Mouse (Mus musculus) G1E (cell line): ENCODE measurements at regions not wholly inside any gene's neighbourhood (a gene's known extent, or its start where the extent isn't known, plus 50 kb on each side); places are given as distances from the start of the nearest gene placed in this dataset.

Experiments used
- ATAC-seq: 2 replicates; pipeline ENCODE4 v1.8.0; 2016; ENCODE audit warnings: mild to moderate bottlenecking; ENCODE audit not compliant: insufficient number of reproducible peaks, poor library complexity, low FRiP score, severe bottlenecking; ENCODE audit errors: extremely low read depth
- DNase-seq: peaks from one replicate; pipeline ENCODE4 v3.0.0; 2012; ENCODE audit warnings: low spot score
- H3K27me3 ChIP-seq: 2 replicates; pipeline ENCODE4 v1.6.1; 2012; ENCODE audit warnings: mild to moderate bottlenecking, low read length, inconsistent platforms; ENCODE audit not compliant: insufficient read depth
- H3K36me3 ChIP-seq: replicated peaks from 2 replicates; pipeline ENCODE3; 2012; ENCODE audit warnings: mild to moderate bottlenecking, inconsistent platforms
- H3K4me1 ChIP-seq: 2 replicates; pipeline ENCODE4 v1.6.1; 2012; ENCODE audit warnings: low read depth, low read length, inconsistent platforms, mixed read lengths; ENCODE audit not compliant: insufficient read depth
- H3K4me3 ChIP-seq: 2 replicates; pipeline ENCODE4 v1.5.1; 2012; ENCODE audit warnings: low read depth, mild to moderate bottlenecking, inconsistent platforms, low read length, moderate library complexity, mixed read lengths
- H3K9me3 ChIP-seq: replicated peaks from 2 replicates; pipeline ENCODE4 v1.6.1; 2012; ENCODE audit warnings: inconsistent platforms
- CTCF ChIP-seq: IDR thresholded peaks from 2 replicates; pipeline ENCODE4 v1.5.1; 2012; ENCODE audit warnings: low read depth, low read length, inconsistent platforms, mixed read lengths
- GATA1 ChIP-seq: IDR thresholded peaks from 2 replicates; pipeline ENCODE4 v1.6.1; 2012; ENCODE audit warnings: borderline replicate concordance, low read length, inconsistent platforms, mixed read lengths
- GATA2 ChIP-seq: IDR thresholded peaks from 2 replicates; pipeline ENCODE4 v1.6.1; 2012; ENCODE audit warnings: low read depth, low read length, inconsistent platforms, borderline replicate concordance
- POLR2AphosphoS5 ChIP-seq: IDR thresholded peaks from 2 replicates; pipeline ENCODE4 v1.6.1; 2012; ENCODE audit warnings: low read depth, low read length, inconsistent platforms; ENCODE audit not compliant: insufficient replicate concordance
- TAL1 ChIP-seq: conservative IDR thresholded peaks from 2 replicates; pipeline ENCODE4 v1.6.1; 2012; ENCODE audit warnings: low read depth, low read length, inconsistent platforms, mixed read lengths

GRCm38 (mm10) chr1:61530166-61530565, 108.5 kb upstream of the Pard3b start:
- H3K27me3 ChIP-seq, result no peaks in the 10 kb centered on the region
- no peak for TF ChIP-seq POLR2AphosphoS5
- TF ChIP-seq GATA1, result no peak
- no peak for TF ChIP-seq CTCF
- no peak for TF ChIP-seq GATA2
- TF ChIP-seq TAL1, result no peak
- no peaks in the 10 kb centered on the region for H3K36me3 ChIP-seq
- no peak overlapping the region for H3K4me3 ChIP-seq
- ATAC-seq (no peak), DNase-seq (no peak)
- no peaks in the 10 kb centered on the region for H3K4me1 ChIP-seq
- peaks cover 14% of the 10 kb centered on the region for H3K9me3 ChIP-seq

- DNase-seq (no peak), ATAC-seq (no peak)
- Histone ChIP-seq H3K9me3 (peaks cover 14% of the 10 kb centered on the region), H3K4me1 (no peaks in the 10 kb centered on the region), H3K4me3 (no peak overlapping the region), H3K36me3 (no peaks in the 10 kb centered on the region), H3K27me3 (no peaks in the 10 kb centered on the region)
- TF ChIP-seq POLR2AphosphoS5 (no peak), TAL1 (no peak)
Observed at GRCm38 (mm10) chr1:61531487-61531886, 107.1 kb upstream of the Pard3b start.

GRCm38 (mm10) chr1:61540081-61540480, 98.5 kb upstream of the Pard3b start:
- Histone ChIP-seq H3K36me3 (no peaks in the 10 kb centered on the region), H3K9me3 (peaks cover 2% of the 10 kb centered on the region; the same call in 1 of the 2 replicates), H3K27me3 (no peaks in the 10 kb centered on the region), H3K4me1 (no peaks in the 10 kb centered on the region), H3K4me3 (no peak overlapping the region)
- ATAC-seq, result no peak
- DNase-seq, result no peak
- TF ChIP-seq POLR2AphosphoS5 (no peak), GATA2 (no peak), CTCF (no peak), GATA1 (no peak), TAL1 (no peak)

GRCm38 (mm10) chr1:61541166-61541565, 97.5 kb upstream of the Pard3b start:
- no peak for TF ChIP-seq POLR2AphosphoS5
- no peak for TF ChIP-seq GATA2
- no peak for TF ChIP-seq TAL1
- TF ChIP-seq GATA1, result no peak
- Histone ChIP-seq H3K27me3 (no peaks in the 10 kb centered on the region), H3K4me3 (no peak overlapping the region), H3K36me3 (no peaks in the 10 kb centered on the region), H3K9me3 (peaks cover 2% of the 10 kb centered on the region; the same call in 1 of the 2 replicates), H3K4me1 (no peaks in the 10 kb centered on the region)
- ATAC-seq (no peak), DNase-seq (no peak)

GRCm38 (mm10) chr1:61552577-61553517, 85.8 kb upstream of the Pard3b start:
- Histone ChIP-seq H3K9me3 (peaks cover 4% of the 10 kb centered on the region), H3K27me3 (no peaks in the 10 kb centered on the region), H3K4me3 (no peak overlapping the region), H3K36me3 (no peaks in the 10 kb centered on the region), H3K4me1 (no peaks in the 10 kb centered on the region)
- no peak for TF ChIP-seq GATA1
- TF ChIP-seq GATA2, result no peak
- TF ChIP-seq CTCF, result no peak
- TF ChIP-seq TAL1, result no peak
- DNase-seq, result no peak
- ATAC-seq, result no peak

GRCm38 (mm10) chr1:61559514-61559913, 79.1 kb upstream of the Pard3b start:
- H3K4me3 ChIP-seq, result no peak overlapping the region

More at GRCm38 (mm10) chr1:61559514-61559913, 79.1 kb upstream of the Pard3b start:
- DNase-seq (no peak), ATAC-seq (no peak)
- Histone ChIP-seq H3K27me3 (no peaks in the 10 kb centered on the region), H3K4me1 (no peaks in the 10 kb centered on the region), H3K9me3 (peaks cover 2% of the 10 kb centered on the region), H3K36me3 (no peaks in the 10 kb centered on the region)
- TF ChIP-seq GATA2, result no peak
- no peak for TF ChIP-seq CTCF
- no peak for TF ChIP-seq TAL1
- TF ChIP-seq GATA1, result no peak
- no peak for TF ChIP-seq POLR2AphosphoS5
